Mouse (Mus musculus): ENCODE measurements at regions not wholly inside any gene's neighbourhood (a gene's known extent, or its start where the extent isn't known, plus 50 kb on each side); places are given as distances from the start of the nearest gene placed in this dataset.

- DNase-seq (ENCODE audit: low read depth, low spot score) = no peak
These were observed 621.3 kb downstream of the Tecrl start for GRCm38 (mm10) chr5:82733707-82734106.

DNA sequence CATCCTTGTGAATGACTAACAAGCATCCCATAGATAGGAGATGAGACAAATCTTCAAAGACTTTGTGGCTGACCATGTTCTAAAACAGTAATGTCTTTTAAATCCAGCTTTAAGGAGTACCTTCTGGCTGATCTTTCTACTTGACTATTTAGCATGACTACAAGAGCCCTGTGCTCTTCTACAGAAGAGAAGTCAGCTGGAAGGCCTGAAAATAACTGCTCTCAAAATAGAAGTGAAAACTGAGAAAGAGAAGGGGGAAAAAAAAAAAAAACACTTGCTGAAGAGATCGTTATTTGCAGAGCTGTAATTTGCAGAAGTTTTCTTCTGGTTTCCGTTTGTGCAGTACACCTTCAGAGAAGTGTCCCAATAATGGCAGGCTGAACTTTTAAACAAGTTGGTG lies 626.8 kb downstream of the Tecrl start:
- DNase-seq (ENCODE audit: low read depth, low spot score) = no peak

DNA sequence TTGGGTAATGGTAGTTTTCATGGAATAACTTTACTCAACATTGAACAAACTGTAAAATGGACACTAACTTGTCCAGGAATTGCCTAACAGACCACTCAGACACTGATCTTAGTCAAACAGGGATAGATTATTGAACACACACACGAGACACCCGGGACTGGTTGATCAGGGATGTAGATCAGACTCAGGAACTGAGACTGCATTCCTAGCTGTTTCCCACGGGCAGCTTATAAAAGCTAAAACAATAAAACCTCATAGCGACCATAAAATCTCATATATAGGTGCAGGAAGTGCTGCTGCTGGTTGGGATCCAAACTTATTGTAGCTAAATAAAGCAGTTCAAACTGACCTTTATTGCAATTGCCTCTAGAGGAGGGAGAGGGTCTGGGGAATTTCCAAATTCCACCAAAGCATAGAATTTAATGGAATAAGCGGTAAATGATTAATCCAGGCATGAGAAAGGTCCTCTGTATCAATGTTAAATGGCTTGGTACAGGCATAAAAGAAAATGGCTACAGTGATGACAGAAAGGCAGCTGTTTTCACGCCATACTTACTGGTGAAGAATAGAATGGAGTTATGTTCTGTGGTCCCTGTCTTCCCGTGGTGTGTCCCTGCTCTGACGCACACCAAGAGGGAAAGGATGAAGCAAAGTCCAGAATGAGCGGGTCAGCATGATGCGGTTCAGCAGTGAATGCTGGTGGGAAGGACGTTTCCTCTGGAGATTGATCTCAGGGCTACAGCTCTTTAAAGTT lies 627.6 kb downstream of the Tecrl start:
- no peak for DNase-seq (ENCODE audit: low read depth, low spot score)

- no peak for DNase-seq (ENCODE audit: low read depth, low spot score)
These were observed 639.3 kb downstream of the Tecrl start for GRCm38 (mm10) chr5:82715705-82716104.

DNA sequence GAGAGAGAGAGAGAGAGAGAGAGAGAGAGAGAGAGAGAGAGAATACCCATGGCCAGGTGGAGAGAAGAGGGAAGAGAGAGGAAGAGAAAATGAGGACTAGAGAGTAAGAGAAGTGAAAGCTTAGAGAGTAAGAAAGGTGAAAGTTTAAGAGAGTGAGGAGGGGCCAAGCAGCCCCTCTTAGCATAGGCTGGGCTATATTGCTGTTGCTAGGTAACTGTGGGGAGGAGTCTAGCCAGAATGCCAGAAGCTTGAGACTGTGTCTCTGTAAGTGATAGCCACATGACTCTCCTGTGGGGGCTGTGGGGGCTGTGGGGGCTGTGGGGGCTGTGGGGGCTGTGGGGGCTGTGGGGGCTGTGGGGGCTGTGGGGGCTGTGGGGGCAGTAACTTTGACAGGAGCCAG lies 655.3 kb downstream of the Tecrl start:
- peak; percentile 16 for DNase-seq (ENCODE audit: low read depth, low spot score)

GRCm38 (mm10) chr5:82698942-82699341 lies 656.1 kb downstream of the Tecrl start:
- DNase-seq (ENCODE audit: low read depth, low spot score) = no peak

DNA sequence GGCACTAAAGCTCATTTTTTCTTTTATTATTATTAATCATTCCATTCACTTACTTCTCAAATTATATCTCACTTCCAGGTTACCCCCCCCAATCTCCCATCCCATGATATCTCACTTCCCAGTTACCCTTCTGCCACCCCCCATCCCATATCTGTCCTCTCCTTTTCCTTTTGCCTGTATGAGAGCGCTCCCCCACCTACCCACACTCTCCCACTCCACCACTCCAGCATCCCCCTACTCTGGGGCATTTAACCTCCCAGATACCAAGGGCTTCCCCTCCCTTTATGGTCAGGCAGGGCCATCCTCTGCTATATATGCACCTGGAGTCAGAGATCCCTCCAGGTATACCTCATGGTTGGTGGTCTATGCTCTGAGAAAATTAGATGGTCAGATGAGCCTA lies 671.6 kb downstream of the Tecrl start:
- DNase-seq (ENCODE audit: low read depth, low spot score) = no peak

- DNase-seq (ENCODE audit: low read depth, low spot score) = no peak
These were observed 690.9 kb downstream of the Tecrl start for GRCm38 (mm10) chr5:82664121-82664520.

- peak; percentile 12 for DNase-seq (ENCODE audit: low read depth, low spot score)
These were observed 701.4 kb downstream of the Tecrl start for GRCm38 (mm10) chr5:82653637-82654036.

- no peak for DNase-seq (ENCODE audit: low read depth, low spot score)
These were observed 734.9 kb downstream of the Tecrl start for GRCm38 (mm10) chr5:82620056-82620455.

Measured in R1 (cell line).